Mouse (Mus musculus) myocyte (in vitro differentiated cells): ENCODE results near the gene Fam43a. TPM values are rescaled to one million over a fixed set of nuclear protein-coding genes. Genes with fewer than 3 reads are reported as not detected.

Source experiments
- H3K27me3 ChIP-seq: one replicate; pipeline ENCODE4 v1.6.1; 2011; ENCODE audit not compliant: control insufficient read depth, insufficient read depth, insufficient read length
- H3K36me3 ChIP-seq: one replicate; pipeline ENCODE4 v1.6.1; 2011; ENCODE audit not compliant: control insufficient read depth, insufficient read depth
- H3K4me2 ChIP-seq: one replicate; pipeline ENCODE4 v1.6.1; 2011; ENCODE audit warnings: low read depth, control low read depth
- H3K4me3 ChIP-seq: one replicate; pipeline ENCODE4 v1.5.1; 2011; ENCODE audit warnings: mild to moderate bottlenecking, control low read depth, moderate library complexity
- H3K79me2 ChIP-seq: one replicate; pipeline ENCODE4 v1.6.1; 2011; ENCODE audit not compliant: control insufficient read depth, insufficient read depth
- H3ac ChIP-seq: one replicate; pipeline ENCODE4 v1.6.1; 2011; ENCODE audit not compliant: control insufficient read depth, insufficient read length
- CEBPB ChIP-seq: IDR thresholded peaks from 2 replicates; pipeline ENCODE4 v1.6.1; 2011; ENCODE audit warnings: mild to moderate bottlenecking, moderate library complexity; ENCODE audit not compliant: poor library complexity, insufficient read depth, severe bottlenecking
- E2F4 ChIP-seq: IDR thresholded peaks from one replicate; pipeline ENCODE4 v1.6.1; 2011; ENCODE audit warnings: mild to moderate bottlenecking, control low read depth, moderate library complexity; ENCODE audit not compliant: insufficient read depth
- MAX ChIP-seq: IDR thresholded peaks from one replicate; pipeline ENCODE4 v1.6.1; 2011; ENCODE audit warnings: low read depth, mild to moderate bottlenecking, control low read depth
- MYOD1 ChIP-seq, 3 experiments: IDR thresholded peaks; one replicate each; pipeline ENCODE4 v1.6.1; 2011; ENCODE audit warnings: control low read depth in 2 of 3, low read depth in 2 of 3, mild to moderate bottlenecking in 2 of 3, moderate library complexity in 1 of 3; ENCODE audit not compliant: insufficient read length in 2 of 3, control insufficient read depth in 1 of 3
- MYOG ChIP-seq, 3 experiments: IDR thresholded peaks; one replicate each; pipeline ENCODE4 v1.6.1; 2011; ENCODE audit warnings: control low read depth in 2 of 3, low read depth in 2 of 3, mild to moderate bottlenecking in 2 of 3; ENCODE audit not compliant: insufficient read length in 2 of 3, control insufficient read depth in 1 of 3, insufficient read depth in 1 of 3
- POLR2A ChIP-seq: IDR thresholded peaks from one replicate; pipeline ENCODE4 v1.6.1; 2011; ENCODE audit warnings: low read depth, mild to moderate bottlenecking, control low read depth, moderate library complexity; ENCODE audit not compliant: insufficient read length
- POLR2AphosphoS2 ChIP-seq: IDR thresholded peaks from one replicate; pipeline ENCODE4 v1.6.1; 2011; ENCODE audit warnings: low read depth, control low read depth; ENCODE audit not compliant: insufficient read length
- REST ChIP-seq: IDR thresholded peaks from one replicate; pipeline ENCODE4 v1.6.1; 2011; ENCODE audit warnings: mild to moderate bottlenecking, control low read depth, moderate library complexity; ENCODE audit not compliant: insufficient read depth, insufficient read length
- SRF ChIP-seq: IDR thresholded peaks from one replicate; pipeline ENCODE4 v1.6.1; 2011; ENCODE audit warnings: low read depth; ENCODE audit not compliant: control insufficient read depth, insufficient read length
- TCF12 ChIP-seq: IDR thresholded peaks from one replicate; pipeline ENCODE4 v1.6.1; 2011; ENCODE audit warnings: mild to moderate bottlenecking, control low read depth; ENCODE audit not compliant: poor library complexity, insufficient read depth, severe bottlenecking
- TCF3 ChIP-seq: IDR thresholded peaks from one replicate; pipeline ENCODE4 v1.6.1; 2011; ENCODE audit warnings: low read depth, control low read depth; ENCODE audit not compliant: insufficient read length
- USF1 ChIP-seq: IDR thresholded peaks from one replicate; pipeline ENCODE4 v1.6.1; 2011; ENCODE audit warnings: low read depth, mild to moderate bottlenecking, control low read depth, moderate library complexity
- polyA plus RNA-seq: library from polyadenylated mRNA; unstranded; fragments of >200 nt; fragmentation: generic; extraction: Trizol; gene quantifications from one replicate; pipeline ENCODE4 v1.2.1, GENCODE M21; 2012; ENCODE audit warnings: missing spikeins

Fam43a gene
- polyA plus RNA-seq, 1 experiment, result 0.77 TPM

- TF ChIP-seq TCF12 (no peak), MYOD1 (IDR thresholded peaks at IDR 0.05; ENCODE audit: control insufficient read depth in 1 of 3, insufficient read length in 2 of 3, low read depth in 2 of 3) (no peak), POLR2A (no peak), SRF (no peak), E2F4 (no peak), MAX (no peak), REST (no peak), POLR2AphosphoS2 (no peak), TCF3 (no peak), MYOG (IDR thresholded peaks at IDR 0.05; ENCODE audit: control insufficient read depth in 1 of 3, insufficient read depth in 1 of 3, insufficient read length in 2 of 3, low read depth in 2 of 3) (no peak)
- Histone ChIP-seq H3ac (no peak overlapping the region), H3K4me2 (no peak overlapping the region), H3K36me3 (no peaks in the 10 kb centered on the region), H3K27me3 (no peaks in the 10 kb centered on the region), H3K4me3 (no peak overlapping the region), H3K79me2 (no peaks in the 10 kb centered on the region)
These were observed 41.9 kb downstream of the Fam43a start for GRCm38 (mm10) chr16:30641408-30641807.

- TF ChIP-seq REST (no peak), POLR2AphosphoS2 (no peak), CEBPB (no peak), E2F4 (no peak), POLR2A (no peak), USF1 (no peak), SRF (no peak), TCF12 (no peak), MAX (no peak), TCF3 (no peak), MYOG (IDR thresholded peaks at IDR 0.05; ENCODE audit: control insufficient read depth in 1 of 3, insufficient read depth in 1 of 3, insufficient read length in 2 of 3, low read depth in 2 of 3) (no peak), MYOD1 (IDR thresholded peaks at IDR 0.05; ENCODE audit: control insufficient read depth in 1 of 3, insufficient read length in 2 of 3, low read depth in 2 of 3) (no peak)
- Histone ChIP-seq H3ac (no peak overlapping the region), H3K4me3 (no peak overlapping the region), H3K27me3 (no peaks in the 10 kb centered on the region), H3K36me3 (no peaks in the 10 kb centered on the region), H3K79me2 (no peaks in the 10 kb centered on the region), H3K4me2 (no peak overlapping the region)
These were observed 42.7 kb downstream of the Fam43a start for GRCm38 (mm10) chr16:30642229-30642628.

GRCm38 (mm10) chr16:30644981-30645380, 45.5 kb downstream of the Fam43a start:
- no peak overlapping the region for H3K4me3 ChIP-seq
- no peak overlapping the region for H3ac ChIP-seq
- H3K4me2 ChIP-seq, result no peak overlapping the region
- no peaks in the 10 kb centered on the region for H3K79me2 ChIP-seq
- H3K27me3 ChIP-seq, result no peaks in the 10 kb centered on the region
- TF ChIP-seq MYOD1 (IDR thresholded peaks at IDR 0.05; ENCODE audit: control insufficient read depth in 1 of 3, insufficient read length in 2 of 3, low read depth in 2 of 3) (no peak), REST (no peak), POLR2AphosphoS2 (no peak), MYOG (IDR thresholded peaks at IDR 0.05; ENCODE audit: control insufficient read depth in 1 of 3, insufficient read depth in 1 of 3, insufficient read length in 2 of 3, low read depth in 2 of 3) (no peak), TCF3 (no peak), POLR2A (no peak), MAX (no peak)
- H3K36me3 ChIP-seq, result no peaks in the 10 kb centered on the region

GRCm38 (mm10) chr16:30645841-30646558, 46.5 kb downstream of the Fam43a start:
- H3K79me2 ChIP-seq, result no peaks in the 10 kb centered on the region
- no peak overlapping the region for H3K4me2 ChIP-seq
- H3K4me3 ChIP-seq, result no peak overlapping the region
- no peaks in the 10 kb centered on the region for H3K36me3 ChIP-seq
- TF ChIP-seq E2F4, result no peak
- no peak for TF ChIP-seq MYOG (IDR thresholded peaks at IDR 0.05; ENCODE audit: control insufficient read depth in 1 of 3, insufficient read depth in 1 of 3, insufficient read length in 2 of 3, low read depth in 2 of 3)
- no peak for TF ChIP-seq TCF12
- no peak for TF ChIP-seq POLR2A
- no peak for TF ChIP-seq MYOD1 (IDR thresholded peaks at IDR 0.05; ENCODE audit: control insufficient read depth in 1 of 3, insufficient read length in 2 of 3, low read depth in 2 of 3)
- TF ChIP-seq TCF3, result no peak
- TF ChIP-seq CEBPB, result no peak
- TF ChIP-seq SRF, result no peak
- no peak overlapping the region for H3ac ChIP-seq
- H3K27me3 ChIP-seq, result peaks cover 1% of the 10 kb centered on the region

GRCm38 (mm10) chr16:30646856-30647255, 47.3 kb downstream of the Fam43a start:
- no peak overlapping the region for H3K4me2 ChIP-seq
- H3K4me3 ChIP-seq, result no peak overlapping the region
- H3K36me3 ChIP-seq, result no peaks in the 10 kb centered on the region
- no peak overlapping the region for H3ac ChIP-seq
- H3K79me2 ChIP-seq, result no peaks in the 10 kb centered on the region
- H3K27me3 ChIP-seq, result peaks cover 5% of the 10 kb centered on the region
- TF ChIP-seq MYOG (IDR thresholded peaks at IDR 0.05; ENCODE audit: control insufficient read depth in 1 of 3, insufficient read depth in 1 of 3, insufficient read length in 2 of 3, low read depth in 2 of 3) (no peak), MAX (no peak)
